Mouse (Mus musculus) mouse embryonic stem cell (cell line): ENCODE measurements at regions not wholly inside any gene's neighbourhood (a gene's known extent, or its start where the extent isn't known, plus 50 kb on each side); places are given as distances from the start of the nearest gene placed in this dataset.

Experiments used
- in situ Hi-C, 2 experiments: fragments of 300-500 bp; cut with MboI; formaldehyde crosslinking; loops; 1 replicate in 1 of 2; 3 replicates in 1 of 2; pipeline ENCODE4 v1.14.3; 2019 to 2020; ENCODE audit warnings: low sequenced_read_pairs in 2 of 2, low pct_unique_long_range_greater_than_20kb in 1 of 2, mixed read lengths in 1 of 2; ENCODE audit not compliant: unreplicated experiment in 1 of 2

- in situ Hi-C loops = loop anchor here in 1 of 2 experiments (25.0 kb wide), 1 partner anchor 102 kb away; no protein-coding TSS in a partner anchor
Measured at GRCm38 (mm10) chrX:15913795-15914500, 608.7 kb upstream of the Cypt1 start.
